Mouse (Mus musculus) olfactory bulb, adult 2 months (tissue): ENCODE data around the gene Ubap2. TPM values are rescaled to one million over a fixed set of nuclear protein-coding genes. Genes with fewer than 3 reads are reported as not detected.

Source experiments
- H3K27ac ChIP-seq: fragments of 200-500 bp; 2 replicates; pipeline ENCODE4 v1.5.1; 2012; ENCODE audit warnings: low read depth, low read length; ENCODE audit not compliant: insufficient read depth
- H3K4me1 ChIP-seq: fragments of 200-500 bp; 2 replicates; pipeline ENCODE4 v1.6.1; 2012; ENCODE audit warnings: low read length; ENCODE audit not compliant: control insufficient read depth, insufficient read depth
- H3K4me3 ChIP-seq: fragments of 200-500 bp; 2 replicates; pipeline ENCODE4 v1.5.1; 2012; ENCODE audit warnings: mild to moderate bottlenecking, low read depth, low read length, moderate library complexity; ENCODE audit not compliant: insufficient read depth
- CTCF ChIP-seq: fragments of 200-500 bp; IDR thresholded peaks from 2 replicates; pipeline ENCODE4 v1.5.1; 2012; ENCODE audit warnings: low read depth, mild to moderate bottlenecking, low read length, moderate library complexity; ENCODE audit not compliant: insufficient read depth
- POLR2A ChIP-seq: fragments of 200-500 bp; IDR thresholded peaks from 2 replicates; pipeline ENCODE4 v1.6.1; 2012; ENCODE audit warnings: mild to moderate bottlenecking, low read depth, low read length, moderate library complexity; ENCODE audit not compliant: insufficient read depth
- WGBS: fragments of 180-500 bp; shearing (Covaris S2); methylation state at CpG from one replicate; pipeline ENCODE4 v1.1.7; 2018; 5-methylcytosine and 5-hydroxymethylcytosine counted together
- polyA plus RNA-seq: library from polyadenylated mRNA; stranded (reverse); fragments of >200 nt; gene quantifications from 2 replicates; pipeline ENCODE4 v1.2.4, GENCODE M21; 2012; ENCODE audit warnings: low replicate concordance; ENCODE audit not compliant: missing spikeins, insufficient read depth, insufficient read length

Ubap2 gene
- polyA plus RNA-seq, 1 experiment: 69.5 TPM

DNA sequence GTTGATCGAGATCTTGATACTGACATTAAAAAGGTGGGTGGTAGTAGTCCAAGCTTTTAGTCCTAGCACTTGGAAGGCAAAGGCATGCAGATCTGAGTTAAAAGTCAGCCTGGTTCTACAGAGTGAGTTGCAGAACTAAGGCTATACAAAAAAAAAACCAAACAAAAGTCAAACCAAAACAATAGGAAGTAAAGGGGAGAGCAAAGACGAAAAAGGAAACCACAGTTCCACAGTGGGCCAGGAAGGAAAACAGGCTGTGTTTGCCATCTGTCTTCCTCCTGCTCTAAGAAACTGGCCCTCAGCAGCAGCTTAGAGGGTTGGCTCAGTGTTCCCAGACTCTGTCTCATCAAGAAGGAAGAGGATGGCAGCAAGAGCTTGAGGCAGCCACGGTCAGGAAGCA is 29.4 kb upstream of the Ubap2 start:
- WGBS: 36% methylated on average over 3 of the region's 3 CpGs
- no peak for TF ChIP-seq POLR2A
- TF ChIP-seq CTCF: no peak
- H3K27ac ChIP-seq: no peak overlapping the region
- H3K4me3 ChIP-seq: no peak overlapping the region
- H3K4me1 ChIP-seq: 0 out of 2 replicates have a peak, but pooled peaks cover 2% of the 10 kb centered on the region

DNA sequence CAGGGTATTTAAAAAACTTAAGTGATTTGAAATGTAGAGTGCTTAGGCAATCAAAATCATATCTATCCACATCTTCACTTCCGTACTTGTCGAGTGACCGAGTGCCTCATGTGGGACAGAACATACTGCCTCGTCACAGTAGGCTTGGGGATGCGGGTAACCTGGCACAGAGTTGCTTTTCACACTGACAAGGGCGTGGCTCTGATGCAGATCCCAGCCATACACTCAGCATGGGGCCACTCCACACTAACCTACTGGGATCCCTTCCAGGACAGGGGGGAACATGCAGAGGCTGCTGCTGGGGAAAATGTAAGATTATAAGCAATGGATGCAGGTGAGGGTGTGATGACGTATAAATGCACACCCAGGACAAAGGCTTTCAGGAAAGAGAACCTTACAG is 28.7 kb upstream of the Ubap2 start:
- Histone ChIP-seq H3K4me3 (no peak overlapping the region), H3K27ac (no peak overlapping the region), H3K4me1 (0 out of 2 replicates have a peak, but pooled peaks cover 2% of the 10 kb centered on the region)
- 79% methylated on average over 7 of the region's 7 CpGs for WGBS
- no peak for TF ChIP-seq CTCF

DNA sequence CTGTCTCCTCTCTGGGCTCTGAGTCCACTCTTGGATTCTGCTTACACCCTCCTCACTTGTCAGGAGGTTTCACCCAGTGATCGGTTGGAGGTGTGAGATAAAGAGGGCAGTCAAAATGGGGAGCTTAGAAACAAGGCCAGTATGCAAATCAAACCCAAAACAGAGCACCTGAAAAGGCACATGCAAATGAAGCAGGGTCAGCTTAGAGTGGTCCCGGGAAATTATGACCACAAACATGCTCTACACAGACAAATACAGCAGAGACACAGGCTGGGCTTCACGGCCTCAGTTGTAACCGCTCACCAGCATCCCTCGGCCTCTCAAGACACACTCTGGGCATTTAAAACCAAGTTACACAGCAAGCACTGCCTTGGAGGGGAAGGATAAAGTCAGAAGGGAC is 24.0 kb upstream of the Ubap2 start:
- 86% methylated on average over 5 of the region's 5 CpGs for WGBS
- Histone ChIP-seq H3K27ac (no peak overlapping the region), H3K4me1 (no peaks in the 10 kb centered on the region), H3K4me3 (no peak overlapping the region)
- TF ChIP-seq POLR2A: no peak

DNA sequence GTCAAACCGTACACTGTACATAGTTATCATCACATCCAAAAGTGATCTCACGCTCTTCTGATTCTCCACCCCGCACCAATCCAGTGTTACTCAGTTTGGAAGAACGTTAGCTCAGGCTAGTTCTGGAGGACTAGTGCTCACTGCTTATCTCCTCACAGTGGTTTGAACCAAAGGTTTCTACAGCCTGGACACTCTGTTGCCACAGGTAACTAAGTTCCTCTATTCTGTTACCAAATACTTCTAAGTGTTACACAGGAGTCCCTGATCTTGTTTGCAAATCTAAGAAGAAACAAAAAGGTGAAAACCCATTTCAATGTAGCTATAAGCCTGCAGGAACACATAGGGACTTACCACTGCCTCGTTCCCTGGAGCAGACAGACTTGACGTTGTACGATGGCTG is 21.0 kb upstream of the Ubap2 start:
- H3K4me1 ChIP-seq: peaks cover 7% of the 10 kb centered on the region
- 69% methylated on average over 7 of the region's 7 CpGs for WGBS
- no peak overlapping the region for H3K27ac ChIP-seq
- TF ChIP-seq CTCF (no peak), POLR2A (no peak)
- no peak overlapping the region for H3K4me3 ChIP-seq

DNA sequence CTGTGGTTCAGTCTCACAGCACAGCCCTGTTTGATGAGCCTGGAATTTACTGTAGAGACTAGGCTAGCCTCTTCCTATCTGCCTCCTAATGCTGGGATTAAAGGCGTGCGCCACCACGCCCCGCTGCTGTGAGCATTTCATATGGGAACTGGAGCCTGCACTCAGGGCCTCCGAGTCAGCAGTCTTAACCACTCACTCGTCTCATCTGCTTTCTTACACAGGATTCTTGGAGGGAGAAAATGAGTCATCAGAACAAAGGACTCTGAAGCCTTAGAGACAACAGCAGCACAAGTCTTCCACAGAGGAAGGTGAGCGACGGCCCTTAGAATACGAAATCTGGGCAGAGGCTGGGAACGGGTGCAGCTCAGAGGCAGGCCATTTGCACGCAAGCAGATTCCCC is 20.6 kb upstream of the Ubap2 start:
- H3K4me1 ChIP-seq: peaks cover 7% of the 10 kb centered on the region
- 57% methylated on average over 11 of the region's 11 CpGs for WGBS
- H3K4me3 ChIP-seq: no peak overlapping the region
- no peak for TF ChIP-seq CTCF
- no peak overlapping the region for H3K27ac ChIP-seq

DNA sequence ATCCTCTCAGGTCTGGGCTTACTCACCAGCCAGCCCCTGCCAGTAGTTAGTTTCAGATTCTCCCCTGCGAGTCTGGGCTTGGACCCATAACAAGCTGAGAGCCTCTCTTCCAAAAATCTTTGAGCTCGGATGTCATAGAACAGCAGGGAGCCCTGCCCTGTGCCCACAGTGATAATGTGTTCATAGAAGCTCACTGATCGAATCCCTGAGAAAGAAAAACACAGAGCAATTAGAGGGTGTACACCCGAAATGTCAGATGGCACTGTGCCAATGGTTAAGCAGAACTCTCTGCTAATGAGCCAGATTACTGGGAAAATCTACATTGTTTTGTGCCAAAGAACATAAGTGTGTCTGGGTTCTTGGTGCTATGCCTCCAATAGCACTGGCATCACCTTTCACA is 19.0 kb upstream of the Ubap2 start:
- Histone ChIP-seq H3K27ac (peak overlapping the region; percentile 78), H3K4me1 (peaks cover 7% of the 10 kb centered on the region), H3K4me3 (no peak overlapping the region)
- TF ChIP-seq POLR2A: no peak
- TF ChIP-seq CTCF: no peak
- whole genome bisulfite sequencing: 5% methylated on average over 4 of the region's 4 CpGs

DNA sequence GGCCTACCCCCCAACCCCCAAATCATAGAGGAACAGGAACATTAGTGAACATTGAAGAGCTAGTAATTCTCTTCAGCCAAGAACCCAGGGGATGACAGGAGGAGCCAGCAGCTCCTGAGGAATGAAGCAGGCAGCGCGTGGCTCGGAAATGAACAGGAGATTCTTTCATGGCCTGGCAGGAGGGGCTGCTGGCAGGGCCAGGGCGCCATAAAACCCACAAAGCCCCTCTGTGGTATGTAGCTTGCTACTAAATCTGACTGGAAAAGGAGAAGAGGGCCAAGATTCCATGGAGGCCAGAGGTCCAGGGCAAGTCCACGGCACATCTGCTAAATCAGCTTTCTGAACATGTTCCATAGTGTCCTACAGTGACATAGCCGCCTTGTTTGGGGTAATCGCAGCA is 14.9 kb upstream of the Ubap2 start:
- H3K27ac ChIP-seq: no peak overlapping the region
- no peak overlapping the region for H3K4me3 ChIP-seq
- 61% methylated on average over 7 of the region's 7 CpGs for WGBS
- H3K4me1 ChIP-seq: peaks cover 7% of the 10 kb centered on the region
- TF ChIP-seq CTCF (no peak), POLR2A (no peak)

DNA sequence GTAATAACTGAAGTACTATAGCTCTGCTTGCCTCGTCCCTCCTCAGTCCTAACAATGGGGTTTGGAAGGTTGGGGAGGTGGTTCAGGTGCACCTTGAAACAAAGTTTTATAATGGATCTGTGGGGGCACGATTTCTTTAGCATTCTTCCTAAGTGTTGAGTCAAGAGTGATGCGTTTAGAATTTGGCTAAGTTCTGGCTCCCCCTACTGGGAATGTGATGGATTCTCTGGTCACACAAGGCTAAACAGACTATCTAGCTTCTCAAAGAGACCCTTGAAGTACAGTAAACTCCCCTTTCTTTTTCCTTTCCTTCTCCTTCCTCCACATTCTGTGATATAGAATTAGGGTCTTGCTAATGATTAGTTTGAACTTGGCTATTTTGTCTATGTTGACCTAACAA is 11.5 kb upstream of the Ubap2 start:
- H3K4me1 ChIP-seq: no peaks in the 10 kb centered on the region
- 10% methylated on average over 3 of the region's 3 CpGs for WGBS
- TF ChIP-seq CTCF (no peak), POLR2A (no peak)
- H3K27ac ChIP-seq: no peak overlapping the region
- no peak overlapping the region for H3K4me3 ChIP-seq

DNA sequence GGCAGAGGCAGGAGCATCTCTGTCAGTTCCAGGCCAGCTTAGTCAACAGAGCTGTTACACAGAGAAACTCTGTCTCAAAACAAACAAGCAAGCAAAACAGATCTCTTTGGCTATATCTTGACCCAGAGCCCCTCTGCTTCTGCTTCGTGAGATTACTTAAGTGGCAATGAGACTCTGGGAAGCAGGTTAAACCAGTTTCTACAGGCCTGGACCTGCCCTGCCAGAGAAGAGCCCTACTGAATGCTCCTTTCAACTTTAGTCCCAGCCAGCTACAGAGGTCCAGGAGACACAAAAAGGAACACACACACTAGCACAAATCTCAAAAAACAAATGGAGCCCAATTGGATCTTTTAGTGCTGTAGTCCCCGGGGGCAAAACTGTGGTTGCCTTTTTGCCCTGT is 9.1 kb upstream of the Ubap2 start:
- Histone ChIP-seq H3K4me1 (no peaks in the 10 kb centered on the region), H3K27ac (no peak overlapping the region), H3K4me3 (no peak overlapping the region)
- WGBS: 89% methylated on average over 2 of the region's 2 CpGs
- TF ChIP-seq CTCF (no peak), POLR2A (no peak)

DNA sequence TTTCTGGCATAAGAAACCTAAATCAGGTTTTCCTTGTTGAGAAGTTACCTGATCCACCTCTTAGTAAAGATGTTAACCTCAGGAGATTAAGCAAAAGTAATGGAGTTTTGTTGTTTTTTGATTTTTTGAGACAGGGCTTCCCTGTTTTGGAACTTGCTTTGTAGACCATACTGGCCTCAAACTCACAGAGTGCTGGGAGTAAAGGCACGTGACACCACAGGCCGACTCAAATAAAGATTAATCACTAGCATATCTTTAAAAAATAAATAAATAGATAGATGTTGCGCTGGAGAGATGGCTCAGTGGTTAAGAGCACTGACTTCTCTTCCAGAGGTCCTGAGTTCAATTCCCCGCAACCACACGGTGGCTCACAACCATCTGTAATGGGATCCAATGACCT is 983 bp upstream of the Ubap2 start:
- no peak overlapping the region for H3K4me3 ChIP-seq
- TF ChIP-seq POLR2A (no peak), CTCF (no peak)
- H3K4me1 ChIP-seq: peaks cover 5% of the 10 kb centered on the region
- WGBS: 73% methylated on average over 5 of the region's 5 CpGs
- no peak overlapping the region for H3K27ac ChIP-seq
